Mouse (Mus musculus) c-Kit-positive CD71-positive TER-119-positive erythroid progenitor cells, embryonic 14.5 days (primary cell): ENCODE measurements around the gene Tspan11.

Experiments used
- DNase-seq: peaks from one replicate; pipeline ENCODE4 v3.0.0-alpha.2; 2013; ENCODE audit warnings: low spot score

The Tspan11 gene

DNA sequence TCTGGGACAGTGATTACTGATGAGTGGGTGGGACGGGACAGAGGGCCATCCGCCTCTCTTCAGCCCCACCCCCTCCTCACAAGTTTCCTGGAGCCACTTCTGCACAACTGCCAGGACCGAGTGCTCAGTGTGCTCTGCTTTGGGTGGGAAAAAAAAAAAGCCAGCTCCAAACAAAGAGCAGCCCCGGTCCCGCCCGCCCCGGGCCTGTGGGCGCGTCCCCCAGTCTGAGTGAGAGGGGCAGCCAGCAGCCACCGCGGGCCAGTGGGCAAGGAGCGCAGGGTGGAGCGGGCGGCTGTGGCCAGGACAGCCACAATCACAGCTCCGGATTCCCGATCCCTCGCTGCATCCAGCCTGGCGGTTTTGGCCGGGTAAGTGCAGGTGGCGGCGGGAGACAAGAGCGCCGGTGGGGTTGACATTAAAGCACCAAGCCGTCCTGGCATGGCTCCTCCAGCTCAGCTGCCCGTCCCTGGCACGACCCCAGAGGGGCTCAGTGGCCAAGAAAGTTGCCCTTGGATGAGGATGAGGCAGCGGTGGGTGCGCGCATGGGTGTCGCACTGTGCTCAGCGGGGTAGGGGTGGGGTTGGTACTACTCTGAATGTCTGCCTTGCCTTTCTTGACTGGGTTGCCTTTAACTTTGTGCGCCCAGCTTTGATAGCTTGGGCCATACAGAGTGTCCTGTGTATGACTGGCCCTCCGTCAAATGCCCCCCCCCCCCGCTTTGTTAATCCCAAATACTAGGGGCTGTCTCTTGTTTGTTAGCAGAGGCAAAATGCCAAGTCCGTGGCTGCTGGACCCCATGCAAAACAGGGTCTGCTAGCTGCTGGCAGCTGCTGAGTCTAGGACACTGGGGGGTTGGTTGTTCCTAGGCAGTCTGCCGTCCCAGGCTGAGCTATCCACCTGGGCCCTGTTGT lies at the start of gene Tspan11:
TSS of gene Tspan11 (plus strand) at position 79 of the 911 bp plus-strand sequence.
- no peak for DNase-seq

DNA sequence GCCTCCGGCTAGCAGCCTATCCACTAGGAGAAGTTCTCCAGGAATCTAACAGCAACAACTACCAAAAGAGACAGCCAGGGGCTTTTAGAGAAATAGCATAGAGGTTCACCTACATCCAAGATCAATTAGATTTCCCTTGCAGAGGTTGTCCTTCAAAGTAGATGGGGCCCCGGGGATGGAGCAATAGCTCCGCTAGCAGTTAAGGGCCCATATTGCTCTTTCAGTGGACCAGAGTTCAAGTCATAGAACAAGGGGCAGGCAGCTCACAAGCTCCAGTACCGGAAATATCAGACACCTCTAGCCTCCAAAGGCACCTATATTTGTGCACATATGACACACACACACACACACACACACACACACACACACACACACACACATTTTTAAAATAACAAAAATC lies 49.5 kb upstream of the Tspan11 start:
- no peak for DNase-seq

DNA sequence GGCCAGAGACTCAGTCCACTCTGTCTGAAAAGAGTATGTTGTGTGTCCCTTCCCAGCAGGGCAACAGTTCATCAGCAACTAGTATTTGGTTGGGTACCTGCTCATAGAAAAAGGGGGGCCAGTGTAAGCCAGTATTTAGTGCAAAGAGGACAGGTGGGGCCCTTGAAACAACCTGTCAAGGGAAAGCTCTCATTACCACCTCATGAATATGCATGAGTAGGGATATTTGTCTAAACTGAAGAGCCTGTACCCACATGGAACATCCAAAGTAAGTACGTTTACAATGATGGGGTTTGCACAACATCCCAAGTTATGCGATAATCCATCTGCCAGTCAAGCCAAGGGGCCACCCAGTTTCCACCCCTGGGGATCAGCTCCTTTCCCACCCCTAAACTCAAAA lies 47.9 kb upstream of the Tspan11 start:
- no peak for DNase-seq

DNA sequence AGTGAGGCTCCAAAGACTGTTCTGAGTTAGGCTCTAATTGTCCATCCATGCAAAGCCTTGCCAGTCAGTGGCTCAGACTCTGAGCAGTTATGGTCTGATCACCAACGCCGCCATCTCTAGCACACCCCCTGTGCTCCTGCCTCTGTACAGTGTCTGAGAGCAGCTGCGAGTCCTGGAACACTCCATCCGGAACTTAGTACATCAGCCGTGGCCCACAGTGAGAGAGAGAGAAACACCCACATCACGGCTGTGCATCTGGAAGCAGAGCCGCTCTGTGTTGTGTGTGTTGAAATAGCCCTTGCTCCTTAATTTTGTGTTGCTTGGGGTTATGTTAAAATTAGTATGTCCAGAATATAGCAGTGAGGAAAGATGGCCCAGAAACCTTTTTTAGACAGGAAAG lies 47.2 kb upstream of the Tspan11 start:
- no peak for DNase-seq

DNA sequence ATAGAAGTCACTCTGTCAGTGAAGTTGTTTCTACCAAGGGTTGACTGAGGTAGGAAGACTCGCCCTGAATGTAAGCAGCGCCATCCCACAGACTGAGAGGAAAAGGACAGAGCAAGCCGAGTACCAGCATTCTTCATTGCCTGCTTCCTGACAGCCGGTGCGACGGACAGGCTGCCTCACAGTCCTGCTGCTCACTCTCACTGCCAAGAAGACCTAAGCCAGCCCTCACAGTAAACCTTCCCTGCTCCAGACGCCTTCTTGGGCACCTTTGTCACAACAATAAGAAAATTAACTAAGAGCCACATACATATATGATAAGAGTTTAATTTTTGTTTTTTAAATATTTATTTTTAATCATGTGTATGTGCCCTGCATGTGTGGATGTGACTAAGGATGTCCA lies 46.1 kb upstream of the Tspan11 start:
- no peak for DNase-seq

DNA sequence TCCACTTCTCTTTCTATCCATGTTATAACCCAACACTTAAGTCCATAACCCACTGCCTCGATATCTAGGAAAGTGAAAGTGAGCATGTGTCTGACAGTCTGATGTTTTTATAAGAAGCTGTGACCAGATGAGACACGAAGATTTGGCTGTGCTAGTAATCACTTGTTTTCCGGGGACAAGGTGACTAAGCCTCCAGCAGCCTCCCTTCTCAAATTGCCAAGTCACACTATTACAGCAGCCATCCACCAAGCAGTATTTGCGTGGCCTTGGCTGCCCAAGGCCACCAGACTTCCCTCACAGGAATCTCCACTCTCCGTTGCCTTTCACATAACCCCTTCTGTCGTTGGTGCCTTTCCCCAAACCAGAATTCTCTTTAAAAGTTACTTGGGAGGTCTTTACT lies 40.9 kb upstream of the Tspan11 start:
- DNase-seq, result no peak

DNA sequence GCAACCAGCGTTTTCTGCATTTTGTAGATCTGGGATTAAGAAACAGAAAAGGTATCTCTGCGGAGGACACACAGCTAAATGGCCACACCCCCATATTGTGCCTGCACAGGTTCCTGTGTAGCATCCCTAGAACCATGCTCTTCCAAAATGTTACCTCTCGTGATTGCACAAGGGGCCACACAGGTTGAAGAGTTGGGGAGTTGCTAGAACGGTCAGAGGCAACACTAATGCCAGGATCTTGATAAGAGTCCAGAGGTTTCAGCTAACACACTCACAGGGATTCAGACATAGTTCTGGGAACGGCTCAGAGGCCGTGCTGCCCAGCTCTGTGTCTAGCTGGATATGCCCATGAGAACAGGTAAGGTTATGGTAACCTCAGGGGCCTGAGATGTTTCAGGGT lies 37.9 kb upstream of the Tspan11 start:
- DNase-seq, result no peak

DNA sequence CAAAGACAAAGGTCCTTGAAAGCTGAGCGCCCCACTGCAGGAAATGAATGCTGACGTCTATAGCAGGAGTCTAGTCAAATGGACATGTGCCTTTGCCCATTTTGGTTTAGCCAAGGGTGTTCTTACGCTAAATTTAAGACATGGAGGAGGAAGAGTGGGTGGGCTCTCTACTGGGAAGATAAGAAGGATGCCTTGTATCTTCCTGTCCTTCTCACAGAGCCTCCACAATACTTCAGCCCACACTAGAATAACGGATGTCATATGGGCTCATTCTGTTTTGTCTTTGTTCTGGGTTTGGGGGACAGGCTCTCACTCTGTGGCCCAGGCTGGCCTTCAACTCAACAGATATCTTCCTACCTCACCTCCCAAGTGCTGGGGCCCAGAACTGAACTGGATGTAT lies 35.8 kb upstream of the Tspan11 start:
- no peak for DNase-seq

DNA sequence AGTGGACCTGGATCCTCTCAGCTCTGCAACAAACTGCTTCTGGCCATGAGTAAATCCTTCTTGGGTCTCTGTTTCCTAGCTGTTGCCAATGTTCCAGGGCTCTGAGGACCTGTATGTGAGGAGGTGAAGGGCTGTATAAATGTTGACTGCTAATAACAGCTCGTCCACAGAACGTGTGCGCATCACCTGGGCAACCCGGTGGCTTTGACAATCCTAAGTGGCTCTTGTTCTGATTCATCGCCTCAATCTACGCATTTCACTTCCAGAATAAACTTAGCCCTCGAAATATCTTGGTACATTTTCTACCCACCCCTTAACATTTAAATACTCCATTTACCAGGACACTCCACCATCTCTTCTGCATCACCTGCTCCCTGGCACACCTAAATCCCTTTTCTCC lies 34.1 kb upstream of the Tspan11 start:
- no peak for DNase-seq

DNA sequence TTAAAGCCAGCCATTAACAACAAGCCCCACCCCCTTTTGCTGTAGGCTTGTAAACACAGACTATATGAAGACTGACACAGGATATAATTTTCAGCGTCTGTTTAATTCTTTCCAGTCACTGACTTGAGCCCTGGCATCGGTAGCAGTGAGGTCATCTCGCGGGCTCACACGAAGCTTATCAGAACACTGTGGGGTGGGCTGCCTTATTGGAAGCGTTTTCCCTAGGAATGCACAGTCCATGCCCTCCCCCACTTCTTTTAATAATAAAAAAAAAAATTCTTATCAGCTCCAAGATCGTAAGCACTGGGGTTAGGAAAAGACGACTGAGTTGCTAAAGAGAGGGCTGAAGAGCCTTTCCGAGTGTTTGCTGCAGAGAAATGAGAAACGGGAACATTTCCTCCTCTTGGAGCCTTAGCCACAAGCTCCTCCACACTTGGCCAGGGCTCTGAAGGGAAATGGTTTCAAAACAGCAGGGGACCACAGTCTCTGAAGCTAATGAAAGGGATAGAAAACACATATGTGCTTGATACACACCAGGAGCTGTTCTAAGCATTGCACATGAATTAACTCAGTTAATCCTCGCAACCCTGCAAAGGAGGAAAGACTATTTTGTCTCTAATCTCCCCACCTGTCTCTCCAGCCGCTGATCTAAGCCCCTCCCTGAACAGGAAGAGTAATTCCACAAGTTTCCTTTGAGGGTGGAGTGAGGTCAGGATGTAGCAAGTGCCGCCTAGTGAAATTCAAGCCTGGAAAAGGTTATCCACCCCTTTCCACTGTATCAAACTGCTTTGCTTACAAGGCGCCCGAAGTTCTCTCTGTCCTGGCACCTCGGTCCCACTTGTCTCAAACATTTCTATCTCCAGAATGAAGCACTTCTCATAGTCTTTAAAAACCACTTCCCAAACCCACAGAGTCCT lies 33.4 kb upstream of the Tspan11 start:
- DNase-seq, result no peak

DNA sequence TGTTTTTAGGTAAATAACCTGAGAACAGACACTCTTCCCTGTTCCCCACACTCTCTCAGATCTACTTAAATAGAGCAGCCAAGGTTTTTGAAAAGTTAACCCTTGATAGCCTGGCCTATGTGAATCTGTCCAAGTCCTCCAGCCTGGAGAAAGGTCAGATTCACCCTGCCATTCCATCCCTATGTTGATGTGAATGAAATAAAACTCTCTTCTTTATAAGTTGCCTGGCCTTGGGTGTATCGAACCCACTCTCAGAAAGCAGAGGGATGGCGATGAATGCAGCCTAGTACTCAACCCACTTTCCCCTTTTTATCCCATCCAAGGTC lies 32.7 kb upstream of the Tspan11 start:
- DNase-seq, result no peak

DNA sequence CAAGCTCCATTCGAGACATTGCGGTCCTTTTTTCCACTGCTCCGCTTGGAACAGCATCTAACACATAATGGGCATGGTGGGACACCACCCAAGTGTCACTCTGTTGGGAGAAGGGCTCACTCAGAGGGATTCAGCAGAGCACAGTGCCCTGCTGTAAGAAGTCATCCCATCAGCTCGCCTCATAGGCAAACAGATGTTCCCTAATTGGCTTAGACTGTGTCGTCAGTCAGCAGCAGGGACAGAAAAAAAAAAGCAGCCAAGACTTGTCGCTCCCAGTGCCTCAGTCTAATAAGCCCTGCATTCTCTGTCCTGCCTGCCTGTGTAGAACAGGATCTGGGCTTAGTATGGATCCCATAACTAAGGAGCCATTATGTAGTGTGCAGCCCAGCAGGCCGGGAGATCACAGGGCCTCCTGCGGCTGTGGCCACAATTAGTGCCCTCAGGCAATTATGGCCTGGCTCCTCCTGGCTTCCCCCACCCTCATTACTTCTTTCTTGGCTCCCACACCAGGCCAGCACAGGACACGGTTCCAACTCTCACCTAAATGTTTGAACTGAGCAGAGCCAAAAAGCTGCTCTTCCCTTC lies 31.6 kb upstream of the Tspan11 start:
- no peak for DNase-seq

DNA sequence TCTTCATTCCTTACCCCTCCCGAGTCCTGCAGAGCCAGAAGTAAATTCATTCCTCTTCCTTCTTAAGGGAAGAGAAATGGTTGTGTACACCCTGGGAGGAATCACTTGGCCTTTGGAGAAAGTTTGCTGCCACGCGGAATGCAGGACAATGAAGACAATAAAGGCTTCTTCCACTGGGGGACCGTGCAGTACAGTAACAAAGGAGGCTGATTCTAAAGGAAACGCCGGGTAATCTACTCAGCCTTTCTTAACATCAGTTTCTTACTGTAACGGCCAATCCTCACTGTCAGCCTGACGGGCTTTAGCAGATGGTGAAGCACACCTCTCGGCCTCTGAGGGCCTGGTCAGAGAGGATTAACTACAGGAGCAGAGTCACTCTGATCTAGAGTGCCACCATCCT lies 25.4 kb upstream of the Tspan11 start:
- no peak for DNase-seq

DNA sequence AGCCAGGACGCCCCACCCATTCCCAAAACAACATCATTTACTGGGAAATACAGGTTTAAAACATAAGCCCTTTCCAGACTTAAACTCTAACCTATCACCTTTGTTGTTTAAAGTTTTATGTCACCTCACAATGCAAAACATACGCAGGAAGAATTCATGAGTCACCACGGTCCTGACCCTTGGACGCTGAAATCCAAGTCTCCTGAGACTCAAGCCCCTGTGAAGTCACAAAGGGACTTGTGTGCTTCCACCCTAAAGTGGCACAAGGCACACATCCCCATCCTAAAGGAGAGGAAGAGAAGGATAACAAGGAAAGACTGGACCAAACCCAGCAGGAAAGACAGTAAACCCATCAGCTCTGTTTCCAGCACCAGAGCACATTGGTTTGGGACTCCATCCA lies 22.0 kb upstream of the Tspan11 start:
- no peak for DNase-seq

DNA sequence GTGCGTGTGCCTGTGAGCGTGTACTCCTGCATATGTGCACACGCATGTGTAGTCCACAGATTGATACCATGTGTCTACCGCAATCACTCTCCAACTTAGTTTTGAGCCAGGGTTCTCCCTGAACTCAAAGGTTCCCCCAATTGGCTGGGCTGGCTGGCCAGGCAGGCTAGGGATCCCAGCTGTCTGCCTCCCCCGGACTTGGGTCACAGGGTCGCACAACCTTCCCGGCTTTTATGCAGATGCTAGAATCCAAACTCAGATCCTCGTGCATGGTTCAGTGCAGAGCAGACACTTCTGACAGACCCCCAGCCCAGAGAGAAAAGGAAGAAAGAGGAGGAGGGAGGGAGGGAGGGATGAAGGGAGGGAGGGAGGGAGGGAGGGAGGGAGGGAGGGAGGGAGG lies 18.8 kb upstream of the Tspan11 start:
- no peak for DNase-seq

DNA sequence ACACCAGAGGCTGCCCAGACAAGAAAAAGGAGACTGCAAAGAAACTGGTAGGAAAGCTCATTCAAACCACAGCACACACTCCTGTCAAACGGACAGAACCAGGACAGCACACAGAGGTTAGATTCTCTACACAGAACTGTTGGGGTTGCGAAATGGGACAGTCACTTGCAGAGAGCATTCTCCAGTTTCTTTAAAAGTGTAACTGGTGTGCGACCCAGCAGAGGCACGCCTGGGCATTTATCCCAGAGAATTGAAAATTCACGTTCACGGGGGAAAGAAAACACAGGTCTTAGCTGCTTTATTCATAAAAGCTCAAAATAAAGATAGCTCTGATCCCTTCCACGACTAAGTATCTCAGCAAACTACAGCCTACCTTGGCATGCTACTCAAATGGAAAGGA lies 18.3 kb upstream of the Tspan11 start:
- DNase-seq, result no peak

DNA sequence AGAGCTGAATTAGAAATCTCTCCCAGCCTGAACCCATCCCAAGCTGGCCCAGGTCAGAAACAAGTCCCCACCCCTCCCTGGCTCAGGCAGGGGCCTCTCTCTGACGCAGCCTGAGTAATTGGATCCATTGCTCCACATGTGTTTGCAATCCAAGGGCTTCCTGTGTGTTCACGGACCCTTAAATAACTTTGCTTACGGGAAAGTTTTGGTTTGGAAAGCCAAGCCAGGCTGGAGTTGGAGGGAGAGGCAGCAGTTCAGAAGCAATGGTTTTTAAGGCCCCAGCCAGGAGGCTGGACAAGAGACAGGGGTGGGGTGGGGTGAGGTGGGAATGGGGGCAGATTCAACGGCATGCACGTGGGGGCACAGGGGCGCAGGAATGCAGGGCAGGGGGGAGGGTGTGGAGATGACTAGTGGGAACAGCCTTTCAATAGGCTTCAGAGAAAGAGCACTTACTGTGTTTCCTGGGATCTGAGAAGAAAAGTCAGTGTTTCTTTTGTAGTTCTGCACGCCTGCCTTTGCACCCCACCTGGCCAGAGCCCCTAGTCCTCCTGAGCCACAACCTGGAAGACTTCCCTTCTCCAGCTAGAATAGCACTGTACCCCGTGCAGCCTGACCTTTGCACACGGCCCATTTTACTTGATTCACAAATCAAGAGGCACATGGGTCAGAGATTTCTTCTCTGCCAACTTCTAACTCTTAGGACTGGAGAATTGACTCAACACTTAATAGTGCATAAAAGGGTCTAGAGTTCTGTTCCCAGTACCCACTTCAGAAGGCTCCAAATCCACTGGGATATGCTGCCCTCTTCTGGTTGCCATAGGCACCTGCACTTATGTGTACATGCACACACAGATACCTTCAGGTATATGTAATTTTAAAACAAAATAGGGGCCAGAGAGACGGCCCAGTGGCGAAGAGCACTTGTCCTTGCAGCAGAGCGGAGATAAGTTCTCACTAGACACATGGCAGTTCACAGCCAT lies 16.8 kb upstream of the Tspan11 start:
- DNase-seq, result no peak

DNA sequence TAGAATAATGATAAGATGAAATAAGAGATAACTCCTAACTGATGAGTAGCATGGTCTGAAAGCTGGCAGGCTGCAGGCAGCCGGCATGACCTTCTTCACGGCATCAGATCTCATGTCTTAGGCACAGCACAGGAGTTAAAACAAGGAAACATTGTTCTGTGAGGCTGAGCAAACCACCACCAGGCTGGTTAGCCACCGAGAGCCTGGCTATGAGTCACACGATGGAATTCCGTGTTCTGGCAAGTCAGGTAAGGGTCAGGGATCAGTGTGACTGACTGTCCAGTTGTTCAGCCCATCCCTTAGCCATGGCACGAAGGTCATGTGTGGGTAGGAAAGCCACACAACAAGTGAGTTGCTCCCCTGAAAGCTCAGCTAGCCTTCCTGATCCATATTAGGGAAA lies 16.0 kb upstream of the Tspan11 start:
- DNase-seq, result no peak

DNA sequence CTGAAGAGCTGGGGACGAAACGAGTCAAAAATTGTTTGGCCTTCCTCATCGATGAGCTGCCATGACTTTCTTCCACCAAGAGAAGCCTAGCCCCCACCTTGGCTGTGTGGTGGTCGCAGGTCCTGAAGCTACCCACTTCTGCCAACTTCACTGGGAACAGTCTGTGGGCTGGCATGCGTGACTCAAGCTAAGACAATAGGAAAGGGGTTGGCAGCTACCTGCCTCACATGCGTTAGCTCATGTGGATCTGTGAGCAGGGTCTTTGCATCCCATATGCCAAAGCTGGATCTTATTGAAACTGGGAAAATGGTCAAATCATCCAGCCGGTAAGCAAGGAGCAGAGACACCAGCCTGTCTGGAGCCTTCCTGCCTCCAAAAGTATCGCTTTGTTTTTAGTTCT lies 14.8 kb upstream of the Tspan11 start:
- no peak for DNase-seq

DNA sequence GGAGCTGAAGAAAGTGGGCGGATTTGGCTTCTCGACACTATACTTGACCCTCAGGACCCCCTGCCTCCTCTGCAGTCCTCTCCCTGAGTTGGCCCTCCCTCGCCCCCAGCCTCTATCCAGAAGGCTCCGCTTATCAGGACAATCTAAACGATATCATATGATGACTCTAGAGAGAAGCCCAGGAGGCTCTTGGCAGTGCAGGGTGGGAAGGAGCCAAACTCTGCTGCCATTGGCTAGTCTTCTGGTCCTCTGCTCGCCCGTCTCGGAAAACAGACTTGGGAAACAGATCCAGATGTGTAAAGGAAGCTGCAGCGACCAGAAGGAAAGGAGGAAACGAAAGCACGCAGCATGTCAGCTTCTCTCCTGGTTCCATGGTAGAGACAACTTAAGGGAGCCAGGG lies 11.5 kb upstream of the Tspan11 start:
- DNase-seq, result no peak

DNA sequence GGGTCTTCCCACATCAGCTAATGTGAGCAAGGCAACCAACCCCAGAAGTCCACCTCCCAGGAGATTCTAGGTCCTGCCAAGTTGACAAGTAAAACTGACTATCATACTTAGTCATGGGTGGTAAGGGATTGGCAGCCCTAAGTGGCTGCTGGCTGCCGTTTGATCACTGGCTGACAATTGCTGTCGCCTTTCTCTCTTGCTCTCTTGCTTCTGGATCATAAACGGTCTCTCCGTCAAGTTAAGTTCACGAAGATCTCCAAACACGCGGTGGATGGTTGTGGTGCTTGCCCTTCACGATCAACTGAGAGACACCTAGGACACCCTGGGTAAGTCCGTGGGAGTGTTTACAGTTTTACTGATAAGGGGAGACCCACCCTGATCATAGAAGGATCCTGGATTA lies 11.0 kb upstream of the Tspan11 start:
- DNase-seq, result no peak

DNA sequence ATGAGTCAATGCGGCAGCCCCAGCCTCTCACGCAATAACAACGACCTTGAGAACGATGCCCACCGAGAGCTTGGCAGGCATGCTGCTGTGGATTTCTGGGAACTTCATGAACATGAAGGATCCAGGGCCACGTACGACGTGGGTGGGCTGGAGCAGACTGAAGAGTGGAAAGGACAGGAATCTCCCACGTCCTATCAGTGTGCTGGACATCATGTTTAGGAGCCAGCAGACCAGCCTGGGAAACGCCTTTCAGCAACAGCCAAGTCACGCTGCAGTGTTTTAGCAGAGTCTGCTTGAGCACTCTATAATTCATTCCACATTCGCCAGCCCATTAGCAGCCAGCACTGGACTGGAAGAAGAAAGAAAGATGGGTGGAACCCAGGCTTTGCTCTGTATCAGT lies 10.4 kb upstream of the Tspan11 start:
- no peak for DNase-seq
